Mouse (Mus musculus): ENCODE results near the gene Lrrc3.

Lrrc3 gene

GRCm38 (mm10) chr10:77867546-77867945, 34.8 kb downstream of the Lrrc3 start:
- DNase-seq (ENCODE audit: low spot score) = no peak

- no peak for DNase-seq (ENCODE audit: low spot score)
These were observed 37.6 kb downstream of the Lrrc3 start for GRCm38 (mm10) chr10:77864762-77865143.

- DNase-seq (ENCODE audit: low spot score) = peak; percentile 69
These were observed 38.1 kb downstream of the Lrrc3 start for GRCm38 (mm10) chr10:77864067-77864761.

GRCm38 (mm10) chr10:77861675-77862074, 40.7 kb downstream of the Lrrc3 start, which contains the start of gene Gm3285:
Gene Gm3285 (plus strand): TSS chr10:77861975.
- no peak for DNase-seq (ENCODE audit: low spot score)

- DNase-seq (ENCODE audit: low spot score) = no peak
These were observed 49.8 kb downstream of the Lrrc3 start, which contains the start of gene Gm10318 for GRCm38 (mm10) chr10:77852559-77852958. Gene Gm10318 (plus strand): TSS chr10:77852859.

Data from T-cell, adult 2 months (primary cell).